Mouse (Mus musculus): ENCODE measurements at regions not wholly inside any gene's neighbourhood (a gene's known extent, or its start where the extent isn't known, plus 50 kb on each side); places are given as distances from the start of the nearest gene placed in this dataset.
A peak's percentile ranks its signal among the peaks of the same experiment; 100 is the strongest.

GRCm38 (mm10) chr10:43759186-43759905 is 142.2 kb downstream of the Qrsl1 start:
- no peak for TF ChIP-seq CTCF (IDR thresholded peaks at IDR 0.05; ENCODE audit: control insufficient read depth, insufficient read depth, low read length)
- peak; percentile 20; the same call in 1 of the 2 replicates for TF ChIP-seq POLR2A (IDR thresholded peaks at IDR 0.05; ENCODE audit: borderline replicate concordance, control insufficient read depth, low read depth, low read length)

Measured in bone marrow, adult 2 months (tissue).